Comparison of ENCODE assay signal across 23 mouse cellular contexts in genomic region chr10:112884064-112884463, GRCm38 (mm10).
"Had no signal": no experiment of that assay in that cellular context is flagged by ENCODE, and none has a peak within 500 bp of the region (broad histone marks: within the 10 kb centered on the region; RNA-seq: fewer than 3 reads in every experiment).

No protein-coding gene starts in this region.

- DNase-seq: kidney, adult 18-20 months; kidney, postnatal 25 days; layer of hippocampus, postnatal 36 days; left cerebral cortex, postnatal 4 days; liver, postnatal 0 days; lung, embryonic 14.5 days; right cerebral cortex, adult 18-20 months; right cerebral cortex, postnatal 14 days; right cerebral cortex, postnatal 4 days; thymus, adult 2 months; thymus, postnatal 14 days; thymus, postnatal 4 days had no signal

- H3K4me1 ChIP-seq: limb, embryonic 12.5 days; limb, embryonic 15.5 days; midbrain, embryonic 12.5 days; midbrain, embryonic 15.5 days had no signal

- H3K9me3 ChIP-seq: limb, embryonic 12.5 days; limb, embryonic 15.5 days; midbrain, embryonic 12.5 days; midbrain, embryonic 15.5 days; neural tube, embryonic 13.5 days had no signal

- H3K27ac ChIP-seq: kidney, postnatal 0 days; left cerebral cortex, adult 2 months; limb, embryonic 12.5 days; limb, embryonic 15.5 days; liver, embryonic 14.5 days; macrophage; midbrain, embryonic 12.5 days; midbrain, embryonic 15.5 days; neural tube, embryonic 13.5 days; stomach, postnatal 0 days had no signal

- H3K9ac ChIP-seq: limb, embryonic 12.5 days; limb, embryonic 15.5 days; liver, embryonic 14.5 days; liver, postnatal 0 days; lung, embryonic 14.5 days; midbrain, embryonic 12.5 days; midbrain, embryonic 15.5 days; neural tube, embryonic 13.5 days had no signal

- H3K4me2 ChIP-seq: limb, embryonic 12.5 days; limb, embryonic 15.5 days; liver, embryonic 11.5 days; lung, embryonic 14.5 days; midbrain, embryonic 12.5 days; midbrain, embryonic 15.5 days; neural tube, embryonic 13.5 days had no signal

- H3K36me3 ChIP-seq: limb, embryonic 12.5 days; limb, embryonic 15.5 days; midbrain, embryonic 12.5 days; midbrain, embryonic 15.5 days; neural tube, embryonic 13.5 days had no signal

- H3K4me3 ChIP-seq: left cerebral cortex, adult 2 months; limb, embryonic 12.5 days; limb, embryonic 15.5 days; midbrain, embryonic 12.5 days; midbrain, embryonic 15.5 days; neural tube, embryonic 13.5 days had no signal

- H3K27me3 ChIP-seq: limb, embryonic 12.5 days; limb, embryonic 15.5 days; midbrain, embryonic 12.5 days; midbrain, embryonic 15.5 days; neural tube, embryonic 13.5 days had no signal

- ATAC-seq: liver, postnatal 0 days had no signal
